ENCODE assay signal across 24 mouse cellular contexts in the genomic region with DNA sequence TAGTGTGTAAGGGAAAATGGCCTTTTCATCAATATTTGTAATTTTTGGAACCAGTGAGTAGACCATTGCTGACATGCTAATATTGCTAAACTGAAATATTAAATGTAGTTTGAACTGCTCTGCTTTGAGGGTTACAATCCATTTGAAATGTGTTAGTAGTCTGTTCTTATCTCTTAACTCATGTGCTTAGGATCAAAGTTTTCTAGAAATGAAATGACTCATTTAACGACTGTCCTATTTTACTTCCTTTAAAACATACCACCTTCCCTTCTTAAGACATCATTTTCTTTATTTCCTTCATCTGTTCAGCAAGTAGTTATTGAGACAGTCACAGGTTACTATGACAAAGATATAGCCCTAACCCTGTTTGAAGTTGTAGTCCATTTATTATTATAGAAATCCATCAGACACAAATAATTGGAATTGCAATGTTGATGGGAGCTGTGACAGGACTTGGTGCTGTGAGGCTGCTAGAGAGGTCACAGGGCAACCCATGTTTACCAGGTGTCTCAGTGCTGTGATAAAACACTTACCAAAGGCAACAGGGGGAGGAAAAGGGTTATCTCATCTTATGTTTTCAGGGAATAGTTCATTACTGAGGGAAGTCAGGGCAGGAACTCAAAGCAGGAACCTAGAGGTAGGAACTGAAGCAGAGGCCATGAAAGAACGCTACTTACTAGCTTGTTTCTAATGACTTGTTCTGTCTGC. TPM values are rescaled to one million over a fixed set of nuclear protein-coding genes. Genes with fewer than 3 reads are reported as not detected.
A peak's percentile ranks its signal among the peaks of the same experiment; 100 is the strongest.
DNase-seq lines count a peak whose midpoint lies in the region; ATAC-seq and TF ChIP-seq lines count a peak whose summit lies in the region.
"Had no signal": no experiment of that assay in that cellular context is flagged by ENCODE, and none has a peak within 500 bp of the region (broad histone marks: within the 10 kb centered on the region; RNA-seq: fewer than 3 reads in every experiment).

No protein-coding gene starts in this region.

- peak; percentile 65 for ATAC-seq in intestine, embryonic 15.5 days
- ATAC-seq in intestine, postnatal 0 days: peak; percentile 87
- ATAC-seq in hindbrain, embryonic 16.5 days: no peak
- ATAC-seq in hindbrain, embryonic 13.5 days (ENCODE audit: low FRiP score): no peak
- ATAC-seq: activated CD4-positive, CD25-positive, alpha-beta regulatory T cell, adult 4 months; forebrain, embryonic 14.5 days; forebrain, embryonic 16.5 days; Patski had no signal

- no peak overlapping the region for H3K9ac ChIP-seq in intestine, embryonic 15.5 days
- no peak overlapping the region for H3K9ac ChIP-seq in intestine, postnatal 0 days (ENCODE audit: low read depth, low read length)
- no peak overlapping the region for H3K9ac ChIP-seq in hindbrain, embryonic 16.5 days (ENCODE audit: low read depth, low read length)
- H3K9ac ChIP-seq in hindbrain, embryonic 13.5 days: no peak overlapping the region
- H3K9ac ChIP-seq: embryonic facial prominence, embryonic 13.5 days; embryonic facial prominence, embryonic 15.5 days; forebrain, embryonic 12.5 days had no signal

- no peaks in the 10 kb centered on the region for H3K27me3 ChIP-seq in intestine, embryonic 15.5 days (replicated peaks)
- H3K27me3 ChIP-seq in intestine, postnatal 0 days (replicated peaks; ENCODE audit: control insufficient read depth, insufficient read depth, low read length): no peaks in the 10 kb centered on the region
- no peaks in the 10 kb centered on the region for H3K27me3 ChIP-seq in hindbrain, embryonic 16.5 days (replicated peaks; ENCODE audit: control insufficient read depth, insufficient read depth, low read length)
- no peaks in the 10 kb centered on the region for H3K27me3 ChIP-seq in hindbrain, embryonic 13.5 days
- H3K27me3 ChIP-seq: embryonic facial prominence, embryonic 13.5 days; embryonic facial prominence, embryonic 15.5 days; forebrain, embryonic 12.5 days; Patski had no signal

- H3K4me2 ChIP-seq in intestine, embryonic 15.5 days (replicated peaks): no peak overlapping the region
- H3K4me2 ChIP-seq in intestine, postnatal 0 days (replicated peaks; ENCODE audit: low read depth): no peak overlapping the region
- H3K4me2 ChIP-seq in hindbrain, embryonic 16.5 days (ENCODE audit: low read length): no peak overlapping the region
- H3K4me2 ChIP-seq in hindbrain, embryonic 13.5 days: no peak overlapping the region
- H3K4me2 ChIP-seq: embryonic facial prominence, embryonic 13.5 days; embryonic facial prominence, embryonic 15.5 days; forebrain, embryonic 12.5 days had no signal

- peak; percentile 5 for DNase-seq in 416B (ENCODE audit: low read depth)
- DNase-seq in urinary bladder, postnatal 14 days (ENCODE audit: low spot score): no peak
- DNase-seq: adrenal gland, adult 8-10 months; adrenal gland, postnatal 14 days; adrenal gland, postnatal 36 days; cerebellum, adult 11-12 months; cerebellum, adult 2 months; cerebellum, adult 9-10 months; cerebellum, postnatal 10 days; cerebellum, postnatal 36 days; embryo, embryonic 11 days had no signal

- 84% methylated on average over 2 of the region's 2 CpGs for WGBS in intestine, embryonic 15.5 days
- WGBS in intestine, postnatal 0 days: 67% methylated on average over 2 of the region's 2 CpGs
- 98% methylated on average over 2 of the region's 2 CpGs for WGBS in hindbrain, embryonic 16.5 days
- 95% methylated on average over 2 of the region's 2 CpGs for WGBS in hindbrain, embryonic 13.5 days

- no peaks in the 10 kb centered on the region for H3K36me3 ChIP-seq in intestine, embryonic 15.5 days
- peaks cover 40% of the 10 kb centered on the region for H3K36me3 ChIP-seq in intestine, postnatal 0 days (ENCODE audit: control insufficient read depth, insufficient read depth)
- H3K36me3 ChIP-seq in hindbrain, embryonic 16.5 days (ENCODE audit: control insufficient read depth, insufficient read depth, low read length): peaks cover 6% of the 10 kb centered on the region; the same call in 1 of the 2 replicates
- H3K36me3 ChIP-seq in hindbrain, embryonic 13.5 days: peaks cover 38% of the 10 kb centered on the region
- H3K36me3 ChIP-seq: forebrain, embryonic 10.5 days had no signal

- H3K4me3 ChIP-seq in intestine, embryonic 15.5 days (replicated peaks): no peak overlapping the region
- no peak overlapping the region for H3K4me3 ChIP-seq in intestine, postnatal 0 days (ENCODE audit: low read depth, low read length)
- no peak overlapping the region for H3K4me3 ChIP-seq in hindbrain, embryonic 16.5 days (ENCODE audit: low read length)
- no peak overlapping the region for H3K4me3 ChIP-seq in hindbrain, embryonic 13.5 days
- H3K4me3 ChIP-seq: embryonic facial prominence, embryonic 13.5 days; embryonic facial prominence, embryonic 15.5 days; erythroblast, embryonic 14.5 days; forebrain, embryonic 10.5 days; forebrain, embryonic 12.5 days had no signal

- no peak overlapping the region for H3K27ac ChIP-seq in intestine, embryonic 15.5 days
- peak overlapping the region; percentile 75 for H3K27ac ChIP-seq in intestine, postnatal 0 days (ENCODE audit: low read depth, low read length)
- H3K27ac ChIP-seq in hindbrain, embryonic 16.5 days (ENCODE audit: low read depth, low read length): no peak overlapping the region
- no peak overlapping the region for H3K27ac ChIP-seq in hindbrain, embryonic 13.5 days
- H3K27ac ChIP-seq: embryonic facial prominence, embryonic 13.5 days; embryonic facial prominence, embryonic 15.5 days; forebrain, embryonic 10.5 days; forebrain, embryonic 12.5 days had no signal

- H3K4me1 ChIP-seq in intestine, embryonic 15.5 days (replicated peaks): no peaks in the 10 kb centered on the region
- H3K4me1 ChIP-seq in intestine, postnatal 0 days (replicated peaks; ENCODE audit: control insufficient read depth, insufficient read depth, low read length): no peaks in the 10 kb centered on the region
- no peaks in the 10 kb centered on the region for H3K4me1 ChIP-seq in hindbrain, embryonic 16.5 days (ENCODE audit: control insufficient read depth, insufficient read depth, low read depth, low read length)
- H3K4me1 ChIP-seq in hindbrain, embryonic 13.5 days (replicated peaks): no peaks in the 10 kb centered on the region
- H3K4me1 ChIP-seq: embryonic facial prominence, embryonic 13.5 days; embryonic facial prominence, embryonic 15.5 days; forebrain, embryonic 10.5 days; forebrain, embryonic 12.5 days had no signal

- TF ChIP-seq CTCF in intestine, postnatal 0 days (IDR thresholded peaks at IDR 0.05; ENCODE audit: low read depth): no peak

- H3K9me3 ChIP-seq in intestine, embryonic 15.5 days: no peaks in the 10 kb centered on the region
- H3K9me3 ChIP-seq in intestine, postnatal 0 days (ENCODE audit: control insufficient read depth): no peaks in the 10 kb centered on the region
- no peaks in the 10 kb centered on the region for H3K9me3 ChIP-seq in hindbrain, embryonic 16.5 days (ENCODE audit: control insufficient read depth, low read length)
- H3K9me3 ChIP-seq in hindbrain, embryonic 13.5 days: no peaks in the 10 kb centered on the region
- H3K9me3 ChIP-seq: embryonic facial prominence, embryonic 13.5 days; embryonic facial prominence, embryonic 15.5 days; forebrain, embryonic 10.5 days; forebrain, embryonic 12.5 days had no signal

RNA-seq across cellular contexts. Expression of gene Cyld, which starts 26.6 kb away (rescaled TPM):
- 12.6 and 13.8 TPM in 2 replicates for polyA plus RNA-seq in intestine, embryonic 15.5 days (2015; fragmentation: Nextera tagmentation; extraction: Ambion mirVana)
- polyA plus RNA-seq in intestine, postnatal 0 days (2015; fragmentation: Nextera tagmentation; extraction: Ambion mirVana): 9.3 and 11.5 TPM in 2 replicates
- 13.6 and 15.1 TPM in 2 replicates for polyA plus RNA-seq in hindbrain, embryonic 16.5 days (2015; fragmentation: Nextera tagmentation; extraction: Ambion mirVana)
- polyA plus RNA-seq in hindbrain, embryonic 13.5 days (2015; fragmentation: Nextera tagmentation; extraction: Ambion mirVana): 16.2 and 17.4 TPM in 2 replicates

Comparison
In these comparisons a context has a peak if more than half of its experiments do, and no peak if none do; other contexts are left out.
1. ATAC-seq: peak in intestine, embryonic 15.5 days (single experiment) and intestine, postnatal 0 days (single experiment); none in hindbrain, embryonic 16.5 days (single experiment) and hindbrain, embryonic 13.5 days (single experiment).